Mouse (Mus musculus) liver, embryonic 14.5 days (tissue): Measurements from ENCODE around the gene Clip2.

Experiments used
- CTCF ChIP-seq: IDR thresholded peaks from 2 replicates; pipeline ENCODE4 v1.5.1; 2016; ENCODE audit warnings: antibody characterized with exemption, low read depth, control low read depth
- EP300 ChIP-seq: IDR thresholded peaks from 2 replicates; pipeline ENCODE4 v1.6.1; 2016; ENCODE audit warnings: antibody characterized with exemption, low read depth

GRCm38 (mm10) chr5:134507307-134507706 is 44.9 kb downstream of the Clip2 start:
- TF ChIP-seq CTCF (peak; percentile 86), EP300 (no peak)
